Mouse (Mus musculus) gastrocnemius, adult 8-10 months (tissue): ENCODE measurements around the gene Sstr5. TPM values are rescaled to one million over a fixed set of nuclear protein-coding genes. Genes with fewer than 3 reads are reported as not detected.
A peak's percentile ranks its signal among the peaks of the same experiment; 100 is the strongest.

ENCODE experiments used
- DNase-seq, 2 experiments: peaks; one replicate each; pipeline ENCODE4 v3.0.0; 2022; ENCODE audit warnings: low spot score in 2 of 2
- total RNA-seq, 4 experiments: library from RNA; stranded (reverse); gene quantifications; 2 replicates each; pipeline ENCODE4 v1.2.4; 2022

Sstr5 gene
- total RNA-seq, 4 experiments from 2014 or later = not detected

GRCm38 (mm10) chr17:25474330-25475077, 22.6 kb downstream of the Sstr5 start:
- DNase-seq = peak in 1 of 2 experiments; percentile 47

GRCm38 (mm10) chr17:25472044-25472443, 25.0 kb downstream of the Sstr5 start:
- DNase-seq = no peak

GRCm38 (mm10) chr17:25471418-25471817, 25.7 kb downstream of the Sstr5 start:
- no peak for DNase-seq

- DNase-seq = peak in 1 of 2 experiments; percentile 17
These were observed 27.3 kb downstream of the Sstr5 start for GRCm38 (mm10) chr17:25469798-25470197.

GRCm38 (mm10) chr17:25468301-25468700, 28.8 kb downstream of the Sstr5 start:
- no peak for DNase-seq

GRCm38 (mm10) chr17:25467781-25468180, 29.3 kb downstream of the Sstr5 start:
- DNase-seq = no peak

GRCm38 (mm10) chr17:25466257-25466656, 30.8 kb downstream of the Sstr5 start:
- DNase-seq = no peak

- no peak for DNase-seq
These were observed 33.0 kb downstream of the Sstr5 start for GRCm38 (mm10) chr17:25464091-25464490.

- DNase-seq = no peak
These were observed 33.7 kb downstream of the Sstr5 start for GRCm38 (mm10) chr17:25463326-25463945.

GRCm38 (mm10) chr17:25462236-25462875, 34.7 kb downstream of the Sstr5 start:
- DNase-seq = no peak

- no peak for DNase-seq
These were observed 40.5 kb downstream of the Sstr5 start for GRCm38 (mm10) chr17:25456540-25456939.

- DNase-seq = no peak
These were observed 42.8 kb downstream of the Sstr5 start, which contains the start of gene Tekt4 for GRCm38 (mm10) chr17:25454272-25454671. Gene Tekt4, plus strand, starts transcription at chr17:25454615.

- DNase-seq = no peak
These were observed 44.7 kb downstream of the Sstr5 start for GRCm38 (mm10) chr17:25452246-25452965.

- DNase-seq = no peak
These were observed 46.8 kb downstream of the Sstr5 start for GRCm38 (mm10) chr17:25450329-25450728.

- DNase-seq = no peak
These were observed 49.2 kb downstream of the Sstr5 start for GRCm38 (mm10) chr17:25447865-25448264.

- DNase-seq = no peak
These were observed 51.2 kb downstream of the Sstr5 start for GRCm38 (mm10) chr17:25445841-25446240.

GRCm38 (mm10) chr17:25445074-25445473, 52.0 kb downstream of the Sstr5 start:
- DNase-seq = no peak

- DNase-seq = no peak
These were observed 54.2 kb downstream of the Sstr5 start for GRCm38 (mm10) chr17:25442889-25443288.

GRCm38 (mm10) chr17:25441417-25441816, 55.7 kb downstream of the Sstr5 start:
- no peak for DNase-seq
